Mouse (Mus musculus): ENCODE results near the gene Topaz1. TPM values are rescaled to one million over a fixed set of nuclear protein-coding genes. Genes with fewer than 3 reads are reported as not detected.

The Topaz1 gene
- not detected for total RNA-seq (2021)

DNA sequence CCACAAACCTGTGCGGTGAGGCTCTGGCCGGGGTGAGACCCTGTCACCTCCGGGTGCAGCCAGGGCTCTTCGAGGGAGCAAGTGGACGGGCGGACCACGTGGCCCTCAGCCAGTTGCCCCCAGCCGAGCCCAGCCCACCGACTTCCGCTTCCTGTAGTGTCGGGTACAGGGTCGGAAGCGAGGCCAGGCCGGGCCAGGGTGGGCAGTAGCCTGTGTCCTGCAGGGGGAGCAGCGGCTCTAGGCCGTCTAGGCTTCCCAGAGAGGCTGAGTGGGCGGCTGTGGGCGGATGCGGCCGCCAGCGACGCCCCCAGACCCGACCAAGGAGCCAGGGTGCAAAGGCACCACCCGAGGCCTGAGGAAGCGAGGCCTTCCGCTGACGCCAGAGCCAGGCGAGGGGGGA is at the start of gene Topaz1:
Topaz1 (plus strand) TSS at position 287 of the 400 bp plus-strand sequence.
- DNase-seq = peak; percentile 15

DNA sequence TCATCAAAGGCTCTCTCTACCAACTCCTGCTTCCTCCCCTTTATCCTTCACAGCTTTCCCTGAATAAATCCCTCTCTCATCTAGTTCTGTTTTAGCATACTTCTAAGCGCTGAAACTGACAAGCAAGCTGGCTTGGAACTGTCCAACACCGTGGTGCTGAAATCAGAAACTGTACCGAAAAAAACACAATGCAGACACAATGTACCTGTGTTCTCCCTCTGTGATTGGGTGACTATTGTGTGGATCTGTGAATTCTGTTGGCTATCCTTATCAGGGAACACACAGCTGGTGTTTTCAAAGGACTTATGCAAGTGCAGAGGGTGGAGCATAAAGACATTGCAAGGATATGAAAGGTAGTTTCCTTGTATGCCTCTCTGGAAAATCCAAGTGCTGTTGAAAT is 45.3 kb upstream of the Topaz1 start:
- peak; percentile 64 for DNase-seq

GRCm38 (mm10) chr9:122713836-122714235 is 33.3 kb upstream of the Topaz1 start:
- DNase-seq = no peak

DNA sequence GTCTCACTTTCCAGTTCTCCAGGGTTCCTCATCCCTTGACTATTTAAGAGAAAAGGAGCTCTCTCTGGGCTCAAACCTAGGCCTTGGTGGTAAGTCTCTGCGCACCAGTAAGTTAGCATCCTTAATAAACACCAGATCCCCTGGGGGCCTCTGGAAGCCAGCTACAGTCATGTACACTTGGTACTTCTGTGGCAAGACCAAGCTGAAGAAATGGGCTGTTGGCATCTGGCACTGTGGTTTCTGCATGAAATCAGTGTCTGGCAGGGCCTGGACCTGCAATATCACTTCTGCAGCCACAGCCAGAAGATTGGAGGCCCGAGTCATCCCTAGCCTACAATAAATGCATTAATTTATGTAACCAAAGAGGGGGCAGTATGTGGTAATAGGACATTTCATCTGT is 32.1 kb upstream of the Topaz1 start:
- DNase-seq = no peak

DNA sequence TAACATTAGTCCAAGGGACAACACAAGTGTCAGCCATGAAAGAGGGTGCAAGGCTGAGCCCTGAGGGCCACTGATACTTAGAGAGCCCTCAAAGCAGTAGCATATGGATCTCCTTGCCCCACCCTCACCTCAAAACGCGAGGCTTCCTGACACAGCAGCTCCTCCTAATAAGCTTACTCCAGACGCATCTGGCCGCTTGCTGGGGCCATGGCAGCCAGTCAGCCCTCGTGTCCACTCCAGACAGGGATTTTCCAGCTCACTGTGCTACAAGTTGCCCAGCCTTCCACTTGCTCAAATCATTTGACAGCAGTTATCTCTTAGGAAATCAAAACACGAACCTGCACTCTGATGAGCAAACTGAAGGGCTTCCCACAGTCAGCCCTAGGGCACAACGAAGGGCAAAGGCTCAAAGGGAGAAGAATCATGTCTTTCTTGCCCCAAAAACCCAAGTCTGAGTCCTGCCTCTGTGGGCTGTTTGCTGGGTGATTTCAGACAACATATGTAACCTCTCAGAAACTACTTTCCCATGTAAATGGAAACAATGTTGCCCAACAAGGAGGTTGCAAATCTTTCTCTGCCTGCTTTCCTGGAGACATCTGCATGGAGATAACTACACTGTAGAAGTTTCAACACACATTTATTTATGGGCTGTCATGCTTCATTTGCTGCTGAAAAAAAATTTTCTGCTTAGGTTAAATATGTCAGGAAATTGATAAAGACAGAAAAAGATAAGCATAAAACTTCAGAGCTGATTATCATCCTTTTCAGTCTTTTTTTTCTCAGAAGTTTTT is 30.8 kb upstream of the Topaz1 start:
- no peak for DNase-seq

GRCm38 (mm10) chr9:122722296-122722695 is 24.9 kb upstream of the Topaz1 start:
- no peak for DNase-seq

GRCm38 (mm10) chr9:122725046-122725765 is 21.9 kb upstream of the Topaz1 start:
- no peak for DNase-seq

GRCm38 (mm10) chr9:122729500-122729899 is 17.6 kb upstream of the Topaz1 start:
- DNase-seq = peak; percentile 64

- no peak for DNase-seq
Observed at GRCm38 (mm10) chr9:122732126-122732810, 14.9 kb upstream of the Topaz1 start.

GRCm38 (mm10) chr9:122733222-122733621 is 13.9 kb upstream of the Topaz1 start:
- DNase-seq = no peak

DNA sequence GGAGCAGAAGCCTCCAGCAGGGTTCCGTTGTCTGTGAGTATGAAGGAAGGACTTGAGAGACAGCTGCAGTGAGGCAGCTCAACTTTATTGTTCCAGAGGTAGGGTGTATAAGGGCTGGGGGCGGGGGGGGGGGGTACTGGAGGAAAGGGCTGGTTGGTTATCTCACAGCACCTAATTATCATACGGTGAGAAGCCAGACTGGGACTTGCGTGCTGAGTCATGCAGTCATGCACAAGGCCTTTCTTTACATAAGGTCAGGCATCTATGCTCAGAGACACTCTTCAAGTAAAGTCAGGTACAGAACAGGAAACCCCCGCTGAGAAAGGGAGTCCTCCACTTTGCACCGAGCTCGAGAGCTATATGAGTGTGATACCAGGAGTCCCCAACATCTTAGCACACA is 12.2 kb upstream of the Topaz1 start:
- DNase-seq = no peak

GRCm38 (mm10) chr9:122736001-122736400 is 11.1 kb upstream of the Topaz1 start:
- DNase-seq = no peak

- DNase-seq = peak; percentile 70
Observed at GRCm38 (mm10) chr9:122736742-122737141, 10.4 kb upstream of the Topaz1 start.

GRCm38 (mm10) chr9:122745879-122746278 is 1.3 kb upstream of the Topaz1 start:
- DNase-seq = no peak

DNA sequence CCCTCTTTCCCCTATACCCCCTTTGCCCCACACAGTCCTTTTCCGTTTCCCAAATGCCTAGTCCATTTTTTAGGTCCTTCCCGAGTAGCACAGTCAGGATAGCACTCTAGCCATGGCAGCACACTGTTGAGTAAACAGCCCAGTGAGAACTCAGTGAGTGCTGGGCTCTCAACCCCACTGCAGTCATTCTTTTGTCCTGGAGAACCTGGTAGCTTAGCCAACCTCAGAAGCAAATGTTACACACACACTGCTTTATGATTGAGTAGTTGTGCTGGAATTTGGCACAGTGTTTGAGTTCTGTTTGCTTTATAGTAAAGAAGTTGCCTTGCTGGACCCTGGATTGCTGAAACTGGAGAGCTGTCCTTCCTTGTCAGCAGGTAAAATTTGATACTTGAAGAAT is 10.5 kb downstream of the Topaz1 start:
- DNase-seq = no peak

DNA sequence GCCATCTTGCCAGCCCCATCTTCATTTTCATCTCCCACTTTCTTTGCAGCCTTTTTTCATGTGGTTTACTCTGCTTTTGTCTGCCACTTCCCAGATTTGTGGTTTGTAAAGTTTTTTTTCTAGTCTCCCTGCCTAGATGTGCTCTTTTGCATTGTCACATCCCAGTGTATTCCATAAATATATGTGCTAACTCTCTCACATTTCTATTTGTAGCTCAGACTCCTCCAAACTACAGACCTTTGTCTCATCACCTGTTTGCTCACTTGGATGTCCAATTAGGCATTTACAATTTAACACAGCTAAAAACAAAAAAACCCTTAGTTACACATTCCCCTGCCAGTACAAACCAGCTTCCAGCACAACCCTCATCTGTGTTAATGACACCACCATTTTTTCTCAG is 13.0 kb downstream of the Topaz1 start:
- no peak for DNase-seq

- DNase-seq = no peak
Observed at GRCm38 (mm10) chr9:122785231-122785630, 38.1 kb downstream of the Topaz1 start.

GRCm38 (mm10) chr9:122786534-122786933 is 39.4 kb downstream of the Topaz1 start:
- no peak for DNase-seq

- DNase-seq = peak; percentile 93
Observed at GRCm38 (mm10) chr9:122805053-122805844, 58.1 kb downstream of the Topaz1 start, which contains the start of gene Tcaim. Tcaim (plus strand) TSS chr9:122805539.

DNA sequence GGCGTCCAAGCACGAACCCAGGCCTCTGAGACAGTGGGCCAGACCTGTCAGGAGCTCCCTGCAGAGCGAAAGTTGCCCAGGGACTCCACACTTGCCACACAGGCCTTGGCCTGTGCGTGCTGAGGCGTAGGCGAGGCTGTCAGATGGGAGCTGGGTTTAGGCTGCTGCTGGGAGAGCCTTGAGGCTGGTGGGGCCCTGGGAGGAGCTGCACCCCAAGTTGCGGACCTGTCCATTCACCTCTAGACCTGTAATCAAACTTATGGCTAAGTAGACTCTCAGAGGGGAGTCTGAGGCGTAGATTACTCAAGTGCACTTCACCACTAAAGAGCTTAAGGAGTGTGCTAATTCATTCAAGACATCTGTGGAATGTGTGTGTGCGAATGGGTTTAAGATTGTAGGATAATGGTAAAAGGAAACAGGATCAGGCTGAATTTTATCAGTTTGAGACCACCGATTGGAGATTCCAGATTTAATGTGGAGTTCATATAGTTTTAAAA is 58.7 kb downstream of the Topaz1 start:
- DNase-seq = no peak

- DNase-seq = no peak
Observed at GRCm38 (mm10) chr9:122807186-122807585, 60.0 kb downstream of the Topaz1 start.

DNA sequence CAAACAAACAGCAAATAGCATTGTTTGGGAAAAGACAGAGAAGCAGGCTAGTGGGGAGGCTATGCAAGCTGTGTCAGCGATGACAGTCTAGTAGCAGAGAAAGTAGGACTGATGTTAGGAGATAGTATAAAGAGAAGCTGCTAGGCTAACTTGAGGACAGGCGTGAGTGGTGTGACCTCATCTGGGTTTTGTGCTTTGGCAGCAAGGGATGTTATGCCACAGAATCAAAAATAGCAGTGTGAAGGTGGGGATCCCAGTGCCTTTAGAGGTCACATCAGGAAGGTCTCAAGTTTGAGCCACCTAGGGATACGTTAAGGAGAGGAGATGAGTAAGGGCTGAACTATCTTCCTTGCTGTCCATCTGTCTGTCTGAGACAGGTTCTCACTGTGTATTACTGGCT is 63.1 kb downstream of the Topaz1 start:
- DNase-seq = peak; percentile 40
